Mouse (Mus musculus): Measurements from ENCODE around the gene Gm10491. TPM values are rescaled to one million over a fixed set of nuclear protein-coding genes. Genes with fewer than 3 reads are reported as not detected.
"Not testable (repeated sequence)": the region's sequence is repeated elsewhere in the genome, so short reads cannot be mapped to it uniquely, and the experiment has no call there.

Gene Gm10491
- polyA plus RNA-seq, 1 experiment from 2014 or later: not detected

- no peaks in the 10 kb centered on the region for H3K9me3 ChIP-seq (ENCODE audit: control insufficient read depth, low read length)
- no peaks in the 10 kb centered on the region for H3K36me3 ChIP-seq (ENCODE audit: control insufficient read depth, insufficient read depth, low read length)
- peaks cover 36% of the 10 kb centered on the region for H3K27me3 ChIP-seq (replicated peaks; ENCODE audit: control insufficient read depth, insufficient read depth, low read length)
- 68% methylated on average over 6 of the region's 6 CpGs for WGBS
- no peaks in the 10 kb centered on the region for H3K4me1 ChIP-seq (ENCODE audit: control insufficient read depth, insufficient read depth, low read length)
- H3K9ac ChIP-seq (ENCODE audit: low read depth, low read length): no peak overlapping the region
- H3K4me3 ChIP-seq (ENCODE audit: low read length): no peak overlapping the region
- ATAC-seq: no peak
- no peak overlapping the region for H3K4me2 ChIP-seq (ENCODE audit: low read depth, low read length)
- H3K27ac ChIP-seq (ENCODE audit: low read length): no peak overlapping the region
Observed at GRCm38 (mm10) chrX:7926266-7926665, 18.6 kb upstream of the Gm10491 start.

GRCm38 (mm10) chrX:7922032-7922431 lies 14.4 kb upstream of the Gm10491 start:
- H3K4me1 ChIP-seq (ENCODE audit: control insufficient read depth, insufficient read depth, low read length): no peaks in the 10 kb centered on the region
- ATAC-seq: 0 out of 2 replicates have a peak, but pooled peaks have one; percentile 55
- WGBS: 5% methylated on average over 42 of the region's 48 CpGs
- peak overlapping the region; percentile 29 for H3K4me3 ChIP-seq (ENCODE audit: low read length)
- H3K9me3 ChIP-seq (ENCODE audit: control insufficient read depth, low read length): no peaks in the 10 kb centered on the region
- peaks cover 30% of the 10 kb centered on the region for H3K27me3 ChIP-seq (replicated peaks; ENCODE audit: control insufficient read depth, insufficient read depth, low read length)
- no peaks in the 10 kb centered on the region for H3K36me3 ChIP-seq (ENCODE audit: control insufficient read depth, insufficient read depth, low read length)
- H3K4me2 ChIP-seq (ENCODE audit: low read depth, low read length): peak overlapping the region; percentile 47
- 0 out of 2 replicates have a peak overlapping the region, but pooled peaks have one; percentile 24 for H3K9ac ChIP-seq (ENCODE audit: low read depth, low read length)
- H3K27ac ChIP-seq (ENCODE audit: low read length): no peak overlapping the region

GRCm38 (mm10) chrX:7919601-7920383 lies 12.2 kb upstream of the Gm10491 start, which contains the start of gene Pcsk1n:
TSS of gene Pcsk1n (plus strand) at chrX:7919822.
- no peaks in the 10 kb centered on the region for H3K4me1 ChIP-seq (ENCODE audit: control insufficient read depth, insufficient read depth, low read length)
- peak within 1 kb of the TSS; percentile 32; the same call in 1 of the 2 replicates for H3K4me2 ChIP-seq (ENCODE audit: low read depth, low read length)
- no peak within 1 kb of the TSS for H3K27ac ChIP-seq (ENCODE audit: low read length)
- ATAC-seq: peak; percentile 44; the same call in 1 of the 2 replicates
- peaks cover 26% of the 10 kb centered on the region for H3K27me3 ChIP-seq (replicated peaks; ENCODE audit: control insufficient read depth, insufficient read depth, low read length)
- H3K9ac ChIP-seq (ENCODE audit: low read depth, low read length): no peak within 1 kb of the TSS
- WGBS: 15% methylated on average over 29 of the region's 40 CpGs
- H3K9me3 ChIP-seq (ENCODE audit: control insufficient read depth, low read length): no peaks in the 10 kb centered on the region
- 0 out of 2 replicates have a peak within 1 kb of the TSS, but pooled peaks have one; percentile 5 for H3K4me3 ChIP-seq (ENCODE audit: low read length)
- no peaks in the 10 kb centered on the region for H3K36me3 ChIP-seq (ENCODE audit: control insufficient read depth, insufficient read depth, low read length)

- not testable (repeated sequence) for H3K4me2 ChIP-seq (ENCODE audit: low read depth, low read length); H3K36me3 ChIP-seq (ENCODE audit: control insufficient read depth, insufficient read depth, low read length); H3K27ac ChIP-seq (ENCODE audit: low read length); H3K4me1 ChIP-seq (ENCODE audit: control insufficient read depth, insufficient read depth, low read length); H3K4me3 ChIP-seq (ENCODE audit: low read length); H3K9ac ChIP-seq (ENCODE audit: low read depth, low read length); H3K9me3 ChIP-seq (ENCODE audit: control insufficient read depth, low read length); ATAC-seq
- H3K27me3 ChIP-seq (replicated peaks; ENCODE audit: control insufficient read depth, insufficient read depth, low read length): peaks cover 15% of the 10 kb centered on the region
- 66% methylated on average over 6 of the region's 6 CpGs for WGBS
Observed at GRCm38 (mm10) chrX:7917960-7918359, 10.3 kb upstream of the Gm10491 start.

GRCm38 (mm10) chrX:7915669-7916068 lies 8.0 kb upstream of the Gm10491 start:
- 29% methylated on average over 3 of the region's 3 CpGs for WGBS
- not testable (repeated sequence) for ATAC-seq; H3K27ac ChIP-seq (ENCODE audit: low read length); H3K4me2 ChIP-seq (ENCODE audit: low read depth, low read length); H3K4me1 ChIP-seq (ENCODE audit: control insufficient read depth, insufficient read depth, low read length); H3K4me3 ChIP-seq (ENCODE audit: low read length); H3K27me3 ChIP-seq (replicated peaks; ENCODE audit: control insufficient read depth, insufficient read depth, low read length); H3K9me3 ChIP-seq (ENCODE audit: control insufficient read depth, low read length); H3K9ac ChIP-seq (ENCODE audit: low read depth, low read length); H3K36me3 ChIP-seq (ENCODE audit: control insufficient read depth, insufficient read depth, low read length)

GRCm38 (mm10) chrX:7910473-7910872 lies 2.8 kb upstream of the Gm10491 start:
- no peak overlapping the region for H3K9ac ChIP-seq (ENCODE audit: low read depth, low read length)
- H3K4me2 ChIP-seq (ENCODE audit: low read depth, low read length): no peak overlapping the region
- ATAC-seq: no peak
- H3K4me1 ChIP-seq (ENCODE audit: control insufficient read depth, insufficient read depth, low read length): no peaks in the 10 kb centered on the region
- no peaks in the 10 kb centered on the region for H3K9me3 ChIP-seq (ENCODE audit: control insufficient read depth, low read length)
- no peak overlapping the region for H3K4me3 ChIP-seq (ENCODE audit: low read length)
- no peaks in the 10 kb centered on the region for H3K36me3 ChIP-seq (ENCODE audit: control insufficient read depth, insufficient read depth, low read length)
- no peaks in the 10 kb centered on the region for H3K27me3 ChIP-seq (replicated peaks; ENCODE audit: control insufficient read depth, insufficient read depth, low read length)
- H3K27ac ChIP-seq (ENCODE audit: low read length): no peak overlapping the region
- WGBS: 51% methylated on average over 6 of the region's 6 CpGs

GRCm38 (mm10) chrX:7909242-7909641 lies 1.6 kb upstream of the Gm10491 start, which contains the start of gene Gm10490:
TSS of gene Gm10490 (plus strand) at chrX:7909542.
- H3K4me1 ChIP-seq (ENCODE audit: control insufficient read depth, insufficient read depth, low read length); H3K36me3 ChIP-seq (ENCODE audit: control insufficient read depth, insufficient read depth, low read length); H3K4me3 ChIP-seq (ENCODE audit: low read length); H3K4me2 ChIP-seq (ENCODE audit: low read depth, low read length); ATAC-seq; H3K9ac ChIP-seq (ENCODE audit: low read depth, low read length); H3K27me3 ChIP-seq (replicated peaks; ENCODE audit: control insufficient read depth, insufficient read depth, low read length); H3K27ac ChIP-seq (ENCODE audit: low read length); H3K9me3 ChIP-seq (ENCODE audit: control insufficient read depth, low read length): not testable (repeated sequence)
- 84% methylated on average over 3 of the region's 4 CpGs for WGBS

GRCm38 (mm10) chrX:7904441-7904840 lies 3.2 kb downstream of the Gm10491 start:
- Histone ChIP-seq H3K27ac (ENCODE audit: low read length) (no peak overlapping the region), H3K4me1 (ENCODE audit: control insufficient read depth, insufficient read depth, low read length) (no peaks in the 10 kb centered on the region), H3K4me2 (ENCODE audit: low read depth, low read length) (no peak overlapping the region), H3K9ac (ENCODE audit: low read depth, low read length) (no peak overlapping the region), H3K4me3 (ENCODE audit: low read length) (no peak overlapping the region), H3K36me3 (ENCODE audit: control insufficient read depth, insufficient read depth, low read length) (no peaks in the 10 kb centered on the region), H3K27me3 (replicated peaks; ENCODE audit: control insufficient read depth, insufficient read depth, low read length) (no peaks in the 10 kb centered on the region), H3K9me3 (ENCODE audit: control insufficient read depth, low read length) (no peaks in the 10 kb centered on the region)
- no peak for ATAC-seq
- 92% methylated on average over 5 of the region's 5 CpGs for WGBS

GRCm38 (mm10) chrX:7898880-7899874 lies 8.5 kb downstream of the Gm10491 start, which contains the start of the genes Pqbp1 and Timm17b:
TSS of gene Pqbp1 (minus strand) at chrX:7899269.
TSS of gene Timm17b (plus strand) at chrX:7899357.
- Histone ChIP-seq H3K27ac (ENCODE audit: low read length) (peak within 1 kb of the TSS; percentile 83), H3K27me3 (replicated peaks; ENCODE audit: control insufficient read depth, insufficient read depth, low read length) (no peaks in the 10 kb centered on the region), H3K4me2 (ENCODE audit: low read depth, low read length) (peak within 1 kb of the TSS; percentile 58), H3K4me3 (ENCODE audit: low read length) (peak within 1 kb of the TSS; percentile 63), H3K9me3 (ENCODE audit: control insufficient read depth, low read length) (no peaks in the 10 kb centered on the region), H3K36me3 (ENCODE audit: control insufficient read depth, insufficient read depth, low read length) (no peaks in the 10 kb centered on the region), H3K4me1 (ENCODE audit: control insufficient read depth, insufficient read depth, low read length) (peaks cover 2% of the 10 kb centered on the region; the same call in 1 of the 2 replicates), H3K9ac (ENCODE audit: low read depth, low read length) (peak within 1 kb of the TSS; percentile 72)
- ATAC-seq: peak; percentile 100
- 13% methylated on average over 62 of the region's 62 CpGs for WGBS

Measured in intestine, embryonic 16.5 days (tissue).